Mouse (Mus musculus): ENCODE measurements at regions not wholly inside any gene's neighbourhood (a gene's known extent, or its start where the extent isn't known, plus 50 kb on each side); places are given as distances from the start of the nearest gene placed in this dataset.

GRCm38 (mm10) chr8:31036892-31037291, 2391.6 kb upstream of the 5930422O12Rik start:
- TF ChIP-seq CTCF (IDR thresholded peaks at IDR 0.05; ENCODE audit: low read depth, low read length), result no peak
- no peak for TF ChIP-seq POLR2A (IDR thresholded peaks at IDR 0.05; ENCODE audit: borderline replicate concordance, low read depth, low read length)
